Mouse (Mus musculus): ENCODE measurements around the gene Tmem132d.

The Tmem132d gene

GRCm38 (mm10) chr5:128204685-128205320 is 228.1 kb downstream of the Tmem132d start:
- no peak for DNase-seq

GRCm38 (mm10) chr5:128203879-128204581 is 228.8 kb downstream of the Tmem132d start:
- DNase-seq: no peak

- no peak for DNase-seq
Measured at GRCm38 (mm10) chr5:128194106-128194505, 238.8 kb downstream of the Tmem132d start.

- DNase-seq: no peak
Measured at GRCm38 (mm10) chr5:128192485-128193055, 240.3 kb downstream of the Tmem132d start.

GRCm38 (mm10) chr5:128191710-128192109 is 241.2 kb downstream of the Tmem132d start:
- DNase-seq: no peak

GRCm38 (mm10) chr5:128190243-128190820 is 242.5 kb downstream of the Tmem132d start:
- no peak for DNase-seq

GRCm38 (mm10) chr5:128176234-128176633 is 256.6 kb downstream of the Tmem132d start:
- no peak for DNase-seq

GRCm38 (mm10) chr5:128158901-128159675 is 273.8 kb downstream of the Tmem132d start:
- no peak for DNase-seq

GRCm38 (mm10) chr5:128151461-128151860 is 281.4 kb downstream of the Tmem132d start:
- no peak for DNase-seq

- DNase-seq: no peak
Measured at GRCm38 (mm10) chr5:128146901-128147645, 285.8 kb downstream of the Tmem132d start.

GRCm38 (mm10) chr5:128144799-128145198 is 288.1 kb downstream of the Tmem132d start:
- no peak for DNase-seq

GRCm38 (mm10) chr5:128136818-128137217 is 296.1 kb downstream of the Tmem132d start:
- DNase-seq: no peak

GRCm38 (mm10) chr5:128122656-128123055 is 310.2 kb downstream of the Tmem132d start:
- DNase-seq: no peak

- no peak for DNase-seq
Measured at GRCm38 (mm10) chr5:128119171-128119570, 313.7 kb downstream of the Tmem132d start.

GRCm38 (mm10) chr5:128113107-128113506 is 319.8 kb downstream of the Tmem132d start:
- DNase-seq: no peak

GRCm38 (mm10) chr5:128112518-128112917 is 320.4 kb downstream of the Tmem132d start:
- DNase-seq: no peak

GRCm38 (mm10) chr5:128111664-128112063 is 321.2 kb downstream of the Tmem132d start:
- no peak for DNase-seq

- DNase-seq: no peak
Measured at GRCm38 (mm10) chr5:128102556-128102955, 330.3 kb downstream of the Tmem132d start.

GRCm38 (mm10) chr5:128100331-128100730 is 332.5 kb downstream of the Tmem132d start:
- no peak for DNase-seq

GRCm38 (mm10) chr5:128099439-128099838 is 333.4 kb downstream of the Tmem132d start:
- no peak for DNase-seq

GRCm38 (mm10) chr5:128090578-128090977 is 342.3 kb downstream of the Tmem132d start:
- DNase-seq: no peak

GRCm38 (mm10) chr5:128075456-128075855 is 357.4 kb downstream of the Tmem132d start:
- no peak for DNase-seq

Measured in cerebellum, adult 18-20 months (tissue).